Mouse (Mus musculus) lung, postnatal 0 days (tissue): ENCODE measurements around the gene Camk1g. TPM values are rescaled to one million over a fixed set of nuclear protein-coding genes. Genes with fewer than 3 reads are reported as not detected.

ENCODE experiments used
- ATAC-seq: fragments of 200-750 bp; cut with Nextera tagmentation; 2 replicates; pipeline ENCODE4 v1.8.0; 2017; ENCODE audit warnings: moderate library complexity
- DNase-seq: peaks from one replicate; pipeline ENCODE4 v3.0.0-alpha.2; 2016; ENCODE audit warnings: low spot score
- H3K27ac ChIP-seq: fragments of 300-500 bp; sonication (generic); 2 replicates; pipeline ENCODE4 v1.5.1; 2014; ENCODE audit warnings: antibody characterized with exemption, mild to moderate bottlenecking, low read length, mixed read lengths
- H3K27me3 ChIP-seq: fragments of 300-500 bp; sonication (generic); replicated peaks from 2 replicates; pipeline ENCODE4 v1.6.1; 2014; ENCODE audit warnings: low read length, mixed read lengths; ENCODE audit not compliant: insufficient read depth
- H3K36me3 ChIP-seq: fragments of 300-500 bp; sonication (generic); 2 replicates; pipeline ENCODE4 v1.6.1; 2014; ENCODE audit warnings: low read length, mixed read lengths; ENCODE audit not compliant: insufficient read depth
- H3K4me1 ChIP-seq: fragments of 300-500 bp; sonication (generic); 2 replicates; pipeline ENCODE4 v1.6.1; 2014; ENCODE audit warnings: antibody characterized with exemption, low read depth, low read length, mixed read lengths; ENCODE audit not compliant: insufficient read depth
- H3K4me2 ChIP-seq: fragments of 300-500 bp; sonication (generic); replicated peaks from 2 replicates; pipeline ENCODE4 v1.6.1; 2014; ENCODE audit warnings: low read depth, mild to moderate bottlenecking, low read length, moderate library complexity, mixed read lengths
- H3K4me3 ChIP-seq: fragments of 300-500 bp; sonication (generic); 2 replicates; pipeline ENCODE4 v1.5.1; 2014; ENCODE audit warnings: low read depth, low read length
- H3K9ac ChIP-seq: fragments of 300-500 bp; sonication (generic); replicated peaks from 2 replicates; pipeline ENCODE4 v1.6.1; 2014; ENCODE audit warnings: low read depth, mild to moderate bottlenecking
- H3K9me3 ChIP-seq: fragments of 300-500 bp; sonication (generic); 2 replicates; pipeline ENCODE4 v1.6.1; 2016; ENCODE audit warnings: low read length, mixed read lengths
- CTCF ChIP-seq: IDR thresholded peaks from 2 replicates; pipeline ENCODE4 v1.5.1; 2016; ENCODE audit warnings: antibody characterized with exemption, mild to moderate bottlenecking
- EP300 ChIP-seq: IDR thresholded peaks from 2 replicates; pipeline ENCODE4 v1.6.1; 2016; ENCODE audit warnings: antibody characterized with exemption, mild to moderate bottlenecking, control low read depth
- WGBS: fragments of 180-500 bp; shearing (Covaris S2); extraction: QIAGEN DNeasy Blood & Tissue Kit; methylation state at CpG from one replicate; pipeline ENCODE4 v1.1.7; 2014; 5-methylcytosine and 5-hydroxymethylcytosine counted together
- polyA plus RNA-seq: library from polyadenylated mRNA; unstranded; fragments of >200 nt; fragmentation: Nextera tagmentation; extraction: Ambion mirVana; gene quantifications from 2 replicates; pipeline ENCODE4 v1.2.1, GENCODE M21; 2015

Camk1g gene
- polyA plus RNA-seq, 1 experiment from 2014 or later = 15.9 TPM

DNA sequence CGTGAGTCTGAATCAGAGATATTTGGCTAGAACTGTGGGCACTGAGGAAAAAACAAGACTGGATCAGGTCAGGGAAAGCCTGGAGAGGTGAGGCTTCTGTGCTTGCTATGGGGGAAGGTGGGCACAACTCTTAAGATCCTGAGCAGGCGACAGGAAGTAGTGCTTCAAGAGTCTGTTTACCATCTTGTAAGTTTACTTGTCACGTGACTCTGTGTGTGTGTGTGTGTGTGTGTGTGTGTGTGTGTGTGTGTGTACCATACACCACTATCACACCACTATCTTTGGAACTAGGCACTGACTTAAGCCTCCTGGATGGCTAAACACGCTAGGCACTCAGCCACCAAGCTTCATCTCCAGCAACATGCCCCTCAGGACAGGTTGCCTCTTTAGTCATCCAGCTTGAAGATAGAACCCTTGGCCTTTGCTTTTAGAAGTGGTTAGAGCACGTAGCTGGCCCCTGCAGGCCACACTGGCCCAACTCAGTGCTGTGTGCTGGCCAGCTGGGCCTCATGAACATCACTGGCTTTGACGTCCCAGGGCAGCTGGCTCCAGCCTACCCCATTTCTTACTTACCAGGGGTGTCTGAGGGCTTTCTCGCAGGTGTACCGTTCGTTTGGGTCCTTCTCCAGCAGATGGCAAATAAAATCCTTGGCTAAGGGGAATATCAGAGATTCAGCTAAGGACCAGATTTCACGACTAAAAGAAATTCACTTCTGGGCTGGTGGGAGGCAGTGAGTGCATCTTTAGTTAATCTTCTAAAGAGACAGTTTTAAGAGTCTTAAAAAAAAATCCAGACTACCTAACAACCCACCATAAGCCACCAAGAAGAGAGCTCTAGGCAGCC is 20.2 kb downstream of the Camk1g start:
- H3K4me2 ChIP-seq = no peak overlapping the region
- no peak for TF ChIP-seq CTCF
- TF ChIP-seq EP300 = no peak
- no peak overlapping the region for H3K4me3 ChIP-seq
- 70% methylated on average over 10 of the region's 10 CpGs for WGBS
- H3K36me3 ChIP-seq = 0 out of 2 replicates have a peak, but pooled peaks cover 6% of the 10 kb centered on the region
- ATAC-seq (no peak), DNase-seq (no peak)
- H3K4me1 ChIP-seq = no peaks in the 10 kb centered on the region
- no peak overlapping the region for H3K27ac ChIP-seq
- H3K27me3 ChIP-seq = no peaks in the 10 kb centered on the region
- H3K9me3 ChIP-seq = no peaks in the 10 kb centered on the region
- no peak overlapping the region for H3K9ac ChIP-seq

DNA sequence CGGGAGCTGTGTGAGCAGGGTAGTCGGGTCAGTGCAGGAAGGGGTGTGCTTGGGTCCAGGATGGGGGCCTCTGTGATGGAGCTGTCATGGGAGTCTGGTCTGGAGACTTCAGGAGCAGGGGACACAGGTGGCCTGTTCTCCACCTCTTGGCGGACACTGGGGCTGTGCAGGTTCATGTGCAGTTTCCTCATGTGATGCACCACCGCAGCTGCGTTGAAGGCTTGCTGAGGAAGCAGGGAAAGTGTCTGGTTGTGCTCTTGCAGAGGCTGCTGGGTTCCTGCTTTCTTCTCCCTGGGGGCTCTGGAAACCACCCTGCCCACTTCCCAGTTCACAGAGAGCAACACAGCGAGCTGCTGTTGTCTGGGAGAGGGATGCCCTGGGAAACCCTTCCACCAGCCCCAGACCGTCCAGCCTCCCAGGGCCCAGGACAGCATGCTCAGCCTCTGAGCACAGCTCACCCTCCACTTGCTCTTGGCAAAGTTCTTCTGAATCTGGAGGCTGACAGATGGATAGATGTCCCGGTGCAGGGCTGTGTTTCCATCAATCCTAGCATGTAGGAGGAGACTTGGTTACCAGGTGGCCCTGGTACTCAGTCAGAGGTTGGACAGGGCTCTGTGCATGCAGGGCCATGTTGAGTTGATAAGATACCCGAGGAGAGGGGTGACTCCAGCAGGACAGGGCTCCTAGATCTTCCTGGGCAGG is 21.7 kb downstream of the Camk1g start:
- Histone ChIP-seq H3K27ac (no peak overlapping the region), H3K27me3 (no peaks in the 10 kb centered on the region), H3K4me2 (no peak overlapping the region), H3K9ac (no peak overlapping the region), H3K4me3 (no peak overlapping the region), H3K4me1 (no peaks in the 10 kb centered on the region), H3K36me3 (0 out of 2 replicates have a peak, but pooled peaks cover 6% of the 10 kb centered on the region), H3K9me3 (no peaks in the 10 kb centered on the region)
- WGBS = 78% methylated on average over 9 of the region's 9 CpGs
- DNase-seq (no peak), ATAC-seq (no peak)
- TF ChIP-seq EP300 (no peak), CTCF (no peak)

DNA sequence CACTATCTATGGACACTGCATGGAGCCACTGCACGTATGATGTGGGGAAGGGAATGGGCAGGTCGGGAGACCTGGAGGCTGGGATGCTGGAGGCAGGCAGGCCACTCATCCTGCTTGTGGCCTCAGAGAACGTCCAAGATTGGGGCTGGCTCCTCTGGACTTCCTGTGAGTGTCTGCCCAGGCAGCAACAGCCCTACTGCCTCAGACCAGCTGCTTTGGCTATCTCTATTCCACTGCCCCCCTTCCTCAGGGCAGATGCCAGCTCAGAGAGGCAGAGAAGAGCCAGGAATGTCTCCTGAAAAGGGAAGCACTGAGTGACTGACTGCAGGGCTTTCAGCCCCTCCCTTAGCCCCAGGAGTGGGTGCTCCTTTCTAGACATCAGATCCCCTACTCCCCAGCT is 23.2 kb downstream of the Camk1g start:
- no peaks in the 10 kb centered on the region for H3K27me3 ChIP-seq
- no peak for TF ChIP-seq EP300
- no peak for TF ChIP-seq CTCF
- 0 out of 2 replicates have a peak, but pooled peaks cover 5% of the 10 kb centered on the region for H3K36me3 ChIP-seq
- H3K4me3 ChIP-seq = no peak overlapping the region
- no peak overlapping the region for H3K9ac ChIP-seq
- no peak for ATAC-seq
- no peak for DNase-seq
- WGBS = 66% methylated on average over 3 of the region's 3 CpGs
- no peaks in the 10 kb centered on the region for H3K9me3 ChIP-seq
- no peaks in the 10 kb centered on the region for H3K4me1 ChIP-seq
- H3K27ac ChIP-seq = no peak overlapping the region
- no peak overlapping the region for H3K4me2 ChIP-seq

DNA sequence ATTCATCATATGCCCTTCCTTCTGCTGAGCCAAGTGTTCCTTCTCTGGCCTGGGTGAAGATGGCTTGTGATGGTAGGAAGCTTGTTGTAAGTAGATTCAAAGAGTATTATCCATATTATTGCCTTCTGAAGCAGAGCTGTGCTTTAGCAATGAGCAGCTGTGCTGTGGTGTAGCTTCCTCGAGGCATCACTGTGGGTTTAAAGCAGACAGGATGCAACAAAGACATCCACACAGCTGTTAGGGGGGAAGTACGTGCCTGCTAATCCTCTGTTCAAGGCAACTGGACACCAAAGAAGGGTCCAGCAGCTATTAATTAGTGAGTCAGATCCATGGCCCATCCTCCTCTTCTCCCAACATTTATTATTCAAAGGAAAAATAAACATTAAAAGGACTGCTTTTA is 25.1 kb downstream of the Camk1g start:
- Histone ChIP-seq H3K27me3 (no peaks in the 10 kb centered on the region), H3K9ac (no peak overlapping the region), H3K4me2 (no peak overlapping the region), H3K4me1 (no peaks in the 10 kb centered on the region), H3K4me3 (no peak overlapping the region), H3K36me3 (0 out of 2 replicates have a peak, but pooled peaks cover 5% of the 10 kb centered on the region), H3K27ac (no peak overlapping the region), H3K9me3 (no peaks in the 10 kb centered on the region)
- WGBS = 23% methylated on average over 2 of the region's 2 CpGs
- no peak for ATAC-seq
- no peak for DNase-seq
- TF ChIP-seq EP300 = no peak
- TF ChIP-seq CTCF = no peak

DNA sequence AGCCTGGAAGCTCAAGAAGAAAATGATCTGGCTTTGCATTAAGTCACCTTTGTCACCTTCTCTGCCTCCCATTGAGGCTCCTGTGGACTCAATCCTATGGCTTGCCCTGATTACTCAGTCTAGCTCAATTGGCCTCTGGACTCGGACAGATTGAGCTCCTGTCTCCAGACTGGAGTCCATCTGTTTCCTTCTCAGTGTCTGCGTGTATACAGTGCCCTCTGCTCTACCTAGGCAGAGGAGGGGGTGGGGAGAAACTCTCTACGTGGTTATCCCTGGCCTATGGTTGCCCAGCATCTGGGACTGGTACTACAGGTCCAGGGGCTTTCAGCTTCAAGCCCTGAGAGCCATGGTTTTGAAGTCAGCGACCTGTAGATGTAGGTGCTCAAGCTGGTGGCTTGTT is 26.2 kb downstream of the Camk1g start:
- no peak overlapping the region for H3K4me3 ChIP-seq
- TF ChIP-seq CTCF (no peak), EP300 (no peak)
- no peaks in the 10 kb centered on the region for H3K4me1 ChIP-seq
- 0 out of 2 replicates have a peak, but pooled peaks cover 5% of the 10 kb centered on the region for H3K36me3 ChIP-seq
- no peak overlapping the region for H3K4me2 ChIP-seq
- H3K27me3 ChIP-seq = no peaks in the 10 kb centered on the region
- no peak overlapping the region for H3K9ac ChIP-seq
- 58% methylated on average over 4 of the region's 4 CpGs for WGBS
- H3K27ac ChIP-seq = no peak overlapping the region
- no peak for ATAC-seq
- DNase-seq = no peak
- no peaks in the 10 kb centered on the region for H3K9me3 ChIP-seq

DNA sequence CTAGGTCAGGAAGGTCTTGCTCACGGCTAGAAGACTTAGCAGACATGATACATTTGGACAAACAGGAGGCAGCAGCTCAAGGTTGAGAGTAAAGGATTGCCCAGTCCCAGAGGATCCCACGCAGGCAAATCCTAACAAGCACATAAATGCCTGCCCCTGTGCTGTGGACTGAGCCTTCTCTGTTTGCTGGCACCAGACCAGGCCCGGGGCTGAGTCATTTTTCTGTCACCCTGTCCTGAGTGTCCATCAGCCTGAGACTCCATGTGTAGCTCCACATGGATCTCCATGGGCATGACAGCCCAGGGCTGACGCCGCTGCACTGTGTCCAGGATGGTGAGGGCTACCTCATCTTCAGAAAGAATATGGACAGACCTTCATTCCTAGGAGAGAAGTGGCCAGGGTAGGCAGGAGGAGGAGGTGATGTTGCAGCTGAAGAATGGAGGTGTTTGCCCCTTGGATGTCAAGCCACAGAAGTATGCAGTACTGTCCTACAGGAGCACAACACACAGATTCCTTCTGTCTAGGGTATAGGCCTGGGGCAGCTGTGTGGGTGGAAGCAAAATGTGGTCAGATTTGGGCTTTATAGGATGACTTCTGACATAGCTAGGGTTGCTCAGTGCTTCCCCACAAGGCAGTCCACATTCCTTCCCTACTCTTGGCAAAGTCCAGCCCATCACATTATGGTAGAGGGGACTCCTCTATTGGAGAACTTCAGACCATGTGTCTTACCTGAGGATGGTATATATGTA is 27.7 kb downstream of the Camk1g start:
- WGBS = 66% methylated on average over 5 of the region's 5 CpGs
- no peaks in the 10 kb centered on the region for H3K4me1 ChIP-seq
- no peak for DNase-seq
- no peak overlapping the region for H3K9ac ChIP-seq
- peak; percentile 63 for ATAC-seq
- H3K4me2 ChIP-seq = no peak overlapping the region
- H3K4me3 ChIP-seq = no peak overlapping the region
- TF ChIP-seq EP300 (no peak), CTCF (no peak)
- no peak overlapping the region for H3K27ac ChIP-seq
- no peaks in the 10 kb centered on the region for H3K9me3 ChIP-seq
- H3K27me3 ChIP-seq = no peaks in the 10 kb centered on the region
- H3K36me3 ChIP-seq = 0 out of 2 replicates have a peak, but pooled peaks cover 5% of the 10 kb centered on the region
